Mouse (Mus musculus) thymus, postnatal 25 days (tissue): ENCODE results near the gene Abca7.

Source experiments
- DNase-seq: peaks from one replicate; pipeline ENCODE4 v3.0.0; 2022

The Abca7 gene

DNA sequence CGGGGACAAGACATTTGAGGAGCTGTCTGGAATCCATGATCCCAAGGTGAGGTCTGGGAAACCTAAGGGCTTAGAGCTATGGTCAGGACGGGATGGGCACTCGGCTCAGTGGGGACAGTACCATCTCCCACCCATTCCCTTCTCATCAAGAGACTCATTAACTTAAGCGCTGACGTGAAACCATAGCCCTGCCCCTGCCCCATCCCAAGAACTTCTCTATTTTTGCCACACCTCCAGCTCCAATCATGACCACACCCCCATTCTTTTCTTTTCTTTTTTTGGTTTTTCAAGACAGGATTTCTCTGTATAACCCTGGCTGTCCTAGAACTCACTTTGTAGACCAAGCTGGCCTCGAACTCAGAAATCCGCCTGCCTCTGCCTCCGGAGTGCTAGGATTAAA is 21.6 kb upstream of the Abca7 start:
- DNase-seq: no peak

DNA sequence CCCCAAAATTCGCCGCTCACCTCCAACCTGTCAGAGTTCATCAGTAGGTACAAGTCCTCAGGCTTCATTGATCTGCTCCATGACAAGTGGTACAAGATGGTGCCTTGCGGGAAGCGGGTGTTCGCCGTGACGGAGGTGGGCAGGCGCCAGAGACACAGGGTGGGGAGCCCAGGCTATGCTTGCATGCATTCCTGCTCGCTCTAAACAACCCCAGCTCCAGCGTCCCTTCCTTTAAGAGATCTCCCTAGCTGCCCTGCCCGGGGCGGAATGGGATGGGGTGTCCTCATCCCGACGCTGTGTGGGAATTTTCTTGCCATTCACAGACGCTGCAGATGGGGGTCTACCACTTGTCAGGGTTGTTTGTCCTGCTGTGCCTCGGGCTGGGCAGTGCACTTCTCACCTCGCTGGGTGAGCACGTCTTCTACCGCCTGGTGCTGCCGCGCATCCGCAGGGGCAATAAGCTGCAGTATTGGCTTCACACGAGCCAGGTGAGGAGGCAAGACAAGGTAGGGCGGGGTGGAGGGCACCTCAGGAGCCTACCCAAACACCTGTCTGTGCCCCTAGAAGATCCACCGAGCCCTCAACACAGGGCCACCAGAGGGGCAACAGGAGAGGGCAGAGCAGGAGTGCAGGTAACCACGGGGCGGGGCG is 20.1 kb upstream of the Abca7 start:
- DNase-seq: no peak

DNA sequence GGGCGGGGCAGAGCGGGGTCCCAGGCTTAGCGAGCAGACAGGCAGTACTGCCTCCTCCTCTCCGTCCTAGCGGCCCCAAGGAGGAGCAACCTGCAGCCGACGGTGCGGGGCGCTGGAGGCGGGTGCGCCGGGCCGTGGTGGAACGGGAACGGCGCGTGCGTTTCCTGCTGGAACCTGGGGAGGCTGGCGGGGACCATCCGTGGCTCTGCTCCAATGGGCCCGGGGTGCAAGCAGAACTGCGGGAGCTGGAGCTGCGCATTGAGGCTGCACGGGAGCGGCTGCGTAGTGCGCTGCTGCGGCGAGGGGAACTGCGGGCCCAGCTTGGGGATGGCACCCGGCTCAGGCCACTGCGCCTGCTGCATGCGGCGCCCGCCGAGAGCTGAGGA is 19.6 kb upstream of the Abca7 start:
- no peak for DNase-seq

DNA sequence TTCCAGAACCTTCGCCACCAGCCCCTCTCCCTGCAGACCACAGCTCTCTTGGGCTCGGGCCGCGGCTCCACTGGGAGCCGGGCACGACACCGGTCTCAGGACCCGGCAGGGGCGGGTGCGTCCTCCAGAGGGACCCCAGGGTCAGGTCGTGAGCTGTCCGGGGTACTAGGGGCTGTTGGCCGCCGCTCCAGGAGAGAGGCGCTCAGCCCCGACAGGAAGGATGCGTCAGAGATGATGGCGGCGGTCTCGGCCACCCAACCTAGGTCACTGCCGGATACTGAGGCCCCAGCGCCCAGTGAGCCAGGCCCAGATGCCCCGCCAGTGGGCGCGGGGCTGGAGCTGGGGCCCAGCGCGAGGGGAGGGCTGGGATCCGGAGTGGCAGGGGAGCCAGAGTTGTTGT is 19.0 kb upstream of the Abca7 start:
- DNase-seq: no peak

DNA sequence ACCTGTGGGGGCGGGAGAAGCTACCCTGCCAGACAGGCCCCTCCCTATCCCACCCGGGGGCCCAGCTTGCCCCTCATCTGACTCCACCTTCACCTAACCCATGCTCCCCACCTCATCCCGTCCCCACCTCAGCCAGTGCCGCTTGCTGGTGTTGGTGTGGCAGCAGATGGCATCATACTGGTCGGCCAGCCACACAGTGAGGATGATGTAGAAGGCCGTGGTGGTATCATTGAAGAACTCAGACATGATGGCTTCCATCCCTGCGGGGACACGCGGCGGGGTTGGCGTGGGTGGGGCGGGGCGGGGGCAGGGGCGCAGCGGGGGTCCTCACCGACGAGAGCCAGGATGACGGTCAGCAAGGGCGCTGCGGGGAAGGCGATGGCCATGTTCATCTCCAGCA is 18.2 kb upstream of the Abca7 start:
- no peak for DNase-seq

DNA sequence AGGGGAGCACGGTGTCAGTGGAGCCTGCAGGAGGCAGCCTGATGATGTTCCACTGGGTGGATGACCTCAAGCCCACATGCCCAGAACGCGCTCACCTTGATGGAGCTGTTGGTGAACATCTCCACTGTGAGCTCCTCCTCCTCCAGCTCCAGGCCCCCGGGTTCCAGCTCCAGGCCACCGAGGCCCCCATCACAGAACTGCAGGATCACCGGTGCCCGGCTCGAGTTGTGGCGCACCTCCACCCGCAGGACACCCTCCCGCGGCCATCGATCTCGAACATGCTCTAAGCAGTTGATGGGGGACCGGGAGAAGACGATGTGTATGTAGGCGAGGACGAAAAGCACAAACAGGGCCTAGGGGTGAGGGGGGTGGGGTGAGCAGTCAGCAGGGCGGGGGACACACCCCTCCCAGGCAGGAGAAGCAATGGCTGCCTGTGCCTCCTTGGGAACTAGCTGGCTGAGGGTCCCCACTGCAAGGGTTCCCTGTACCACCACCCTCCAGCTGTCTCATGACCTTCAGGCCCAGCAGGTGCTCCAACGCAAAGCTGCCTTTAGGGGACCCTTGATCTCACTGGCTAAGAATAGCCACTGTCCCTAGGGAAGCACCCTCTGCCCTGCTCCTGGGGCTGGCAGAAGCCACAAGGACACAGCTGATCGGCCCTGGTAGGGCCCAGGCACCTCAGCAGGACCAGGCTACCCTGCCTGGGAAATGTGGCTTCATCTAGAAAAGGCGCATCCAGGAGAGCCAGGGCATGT is 16.7 kb upstream of the Abca7 start:
- DNase-seq: no peak

DNA sequence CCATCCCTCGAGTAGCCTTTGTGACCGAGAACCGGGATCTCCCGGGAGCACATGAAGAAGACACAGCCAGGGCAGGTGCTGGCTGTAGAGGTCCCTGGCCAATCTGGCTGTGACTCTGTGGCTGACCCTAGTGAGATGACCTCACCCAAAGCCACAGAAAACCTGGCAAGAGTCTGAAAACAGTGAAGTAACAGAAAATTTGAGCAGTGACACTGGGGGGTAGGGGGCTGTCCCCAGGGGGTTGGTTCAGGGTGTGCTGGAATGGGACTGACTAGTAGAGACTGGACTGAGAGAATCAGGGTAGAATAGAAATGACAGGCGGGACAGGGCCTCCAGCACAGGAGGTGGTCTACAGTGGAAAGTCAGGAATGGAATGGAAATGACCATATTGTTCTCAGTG is 13.1 kb upstream of the Abca7 start:
- no peak for DNase-seq

DNA sequence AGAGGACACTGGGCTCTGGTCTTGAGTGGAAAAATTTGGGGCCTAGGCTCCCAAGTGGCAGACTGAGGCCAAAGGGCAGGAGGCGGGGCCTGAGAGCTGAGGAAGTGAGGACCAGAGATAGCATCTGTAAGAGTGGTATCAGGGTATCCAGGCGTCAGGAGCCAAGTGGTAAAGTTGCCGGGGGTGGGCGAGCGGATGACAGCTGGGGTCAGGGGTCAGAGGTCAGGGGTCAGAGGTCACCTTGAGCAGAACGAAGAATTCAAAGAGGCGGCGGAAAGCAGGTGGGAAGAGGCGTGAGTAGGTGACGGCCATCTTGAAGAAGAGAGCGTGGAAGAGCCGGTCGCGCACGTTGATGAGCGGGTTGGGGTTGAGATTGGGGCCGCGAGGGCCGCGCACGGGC is 12.6 kb upstream of the Abca7 start:
- DNase-seq: peak; percentile 67

DNA sequence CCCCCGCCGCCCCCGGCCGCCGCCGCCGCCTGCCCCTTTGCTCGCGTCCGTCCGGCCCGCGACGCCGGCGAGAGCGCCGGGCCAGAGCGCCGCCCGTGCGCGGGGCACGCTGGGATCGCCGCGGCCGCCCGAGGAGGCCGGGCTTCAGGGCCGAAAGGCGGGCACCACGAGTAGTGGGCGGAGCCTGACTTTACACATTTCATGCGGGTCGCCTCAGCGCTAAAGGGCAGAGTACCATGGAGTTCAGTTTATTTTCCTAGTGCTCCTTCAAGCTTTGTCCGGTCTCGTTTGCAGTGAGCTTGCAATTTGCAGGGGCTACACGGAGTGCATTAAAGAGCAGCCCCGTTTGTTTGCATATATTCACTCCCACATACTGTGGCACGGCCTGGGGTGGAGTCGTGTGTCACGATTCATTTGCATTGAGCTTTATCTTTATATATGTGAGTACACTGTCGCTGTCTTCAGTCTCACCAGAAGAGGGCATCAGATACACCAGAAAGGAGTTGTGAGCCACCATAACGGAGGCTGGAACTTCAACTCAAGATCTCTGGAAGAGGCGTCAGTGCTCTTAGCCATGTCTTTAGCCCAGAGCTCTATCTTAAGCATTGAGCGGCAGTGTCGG is 12.0 kb upstream of the Abca7 start, which contains the start of gene Tmem259:
TSS of gene Tmem259 (minus strand) at position 136 of the 622 bp plus-strand sequence.
- DNase-seq: peak; percentile 89

DNA sequence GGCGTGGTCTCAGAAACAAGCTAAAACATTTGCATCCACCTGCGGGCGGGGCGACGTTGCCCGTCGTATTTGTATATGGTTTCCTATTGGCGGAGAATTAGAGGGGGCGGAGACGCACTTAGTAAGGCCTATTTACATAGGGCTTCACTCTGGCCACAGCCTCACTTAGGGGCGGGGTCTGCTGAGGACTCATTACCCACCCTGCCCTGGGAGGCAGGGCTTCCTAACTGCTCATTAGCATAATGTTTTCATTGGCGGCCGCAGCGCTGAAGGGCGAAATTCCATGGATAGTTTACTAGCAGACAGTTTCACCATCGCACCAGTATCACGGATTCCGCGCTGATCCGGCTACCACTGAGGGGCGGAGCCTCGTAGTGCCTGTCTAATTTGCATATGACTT is 11.4 kb upstream of the Abca7 start:
- peak; percentile 95 for DNase-seq

DNA sequence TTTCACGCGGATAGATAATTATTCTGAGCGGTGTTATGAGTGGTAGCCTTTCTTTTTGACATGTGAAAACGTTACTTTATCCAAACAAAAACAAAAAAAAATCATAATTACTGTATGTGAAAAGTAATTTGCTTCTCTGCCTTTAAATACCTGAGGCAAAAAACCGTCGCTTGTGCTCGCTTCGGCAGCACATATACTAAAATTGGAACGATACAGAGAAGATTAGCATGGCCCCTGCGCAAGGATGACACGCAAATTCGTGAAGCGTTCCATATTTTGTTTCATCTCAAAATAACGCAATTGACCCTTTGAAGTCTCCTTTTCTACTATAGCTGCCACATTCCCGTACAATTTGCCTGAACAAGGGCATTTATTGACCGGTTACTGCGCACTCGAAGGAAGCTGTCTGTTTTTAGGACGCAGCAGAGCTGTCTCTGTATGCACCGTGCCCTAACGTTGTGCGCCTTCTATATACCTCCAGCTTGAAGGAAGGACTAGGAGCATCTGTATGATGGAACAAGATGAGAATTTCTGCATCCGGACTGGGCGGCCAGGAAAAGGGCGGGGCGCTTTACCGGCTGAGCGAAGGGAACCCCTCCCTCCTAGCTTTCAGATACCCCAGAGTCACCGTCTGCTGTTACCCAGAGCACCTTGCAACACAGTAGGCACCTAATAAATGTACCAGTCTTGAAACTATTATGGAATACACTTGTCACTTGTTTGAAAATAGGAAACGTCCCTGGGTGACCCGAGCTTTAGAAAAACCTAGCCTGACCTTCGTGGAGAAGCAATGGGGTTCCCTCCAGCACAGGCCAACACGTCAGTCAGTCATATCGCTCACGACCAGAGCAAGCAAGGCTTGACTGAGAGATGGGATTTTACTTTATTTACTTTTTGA is 10.7 kb upstream of the Abca7 start:
- peak; percentile 83 for DNase-seq

DNA sequence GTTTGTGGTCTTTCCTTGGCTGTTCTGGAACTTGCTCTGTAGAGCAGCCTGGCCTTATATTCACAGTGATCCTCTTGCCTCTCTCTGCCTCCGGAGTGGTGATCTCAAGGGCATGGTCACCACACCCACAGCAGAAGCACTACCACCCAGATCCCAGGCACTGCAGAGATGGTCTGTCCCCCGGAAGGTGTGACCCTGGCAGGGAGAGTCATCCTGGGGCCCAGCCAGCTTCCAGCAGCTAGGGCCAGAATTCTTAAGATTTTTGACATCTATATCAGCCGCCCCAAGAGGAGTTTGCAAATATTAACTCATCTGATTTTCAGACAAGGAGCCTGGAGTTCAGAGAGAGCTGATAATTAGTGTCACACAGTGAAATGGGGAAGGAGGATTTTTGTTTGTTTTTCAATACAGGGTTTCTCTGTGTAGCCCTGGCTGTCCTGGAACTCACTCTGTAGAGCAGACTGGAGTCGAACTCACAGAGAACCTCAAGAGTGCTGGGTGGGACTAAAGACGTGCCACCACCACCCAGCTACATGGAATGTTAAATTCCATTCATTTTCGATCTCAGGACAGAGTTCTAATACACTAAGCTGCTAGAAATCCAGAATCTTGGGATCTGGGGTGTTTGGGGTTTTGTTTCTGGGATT is 9.9 kb upstream of the Abca7 start:
- no peak for DNase-seq

DNA sequence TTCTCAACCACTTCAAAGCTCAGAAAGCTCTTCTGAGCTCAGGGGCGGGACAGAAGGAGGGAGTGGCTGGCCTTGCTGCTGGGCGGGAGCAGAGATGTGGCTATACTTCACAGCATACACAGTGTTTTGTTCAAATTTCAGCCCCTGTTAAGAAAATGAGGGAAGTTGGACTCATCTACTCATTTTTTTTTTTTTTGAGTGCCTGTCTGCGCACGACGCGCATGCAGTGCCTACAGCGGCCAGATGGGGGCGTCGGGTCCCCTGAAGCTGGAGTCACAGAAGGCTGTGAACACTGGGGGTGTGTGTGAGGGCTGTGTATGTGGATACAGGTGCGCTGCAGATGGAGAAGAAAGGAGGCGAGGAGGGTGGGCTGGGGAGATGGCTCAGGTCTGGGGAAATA is 9.3 kb upstream of the Abca7 start:
- DNase-seq: peak; percentile 93

DNA sequence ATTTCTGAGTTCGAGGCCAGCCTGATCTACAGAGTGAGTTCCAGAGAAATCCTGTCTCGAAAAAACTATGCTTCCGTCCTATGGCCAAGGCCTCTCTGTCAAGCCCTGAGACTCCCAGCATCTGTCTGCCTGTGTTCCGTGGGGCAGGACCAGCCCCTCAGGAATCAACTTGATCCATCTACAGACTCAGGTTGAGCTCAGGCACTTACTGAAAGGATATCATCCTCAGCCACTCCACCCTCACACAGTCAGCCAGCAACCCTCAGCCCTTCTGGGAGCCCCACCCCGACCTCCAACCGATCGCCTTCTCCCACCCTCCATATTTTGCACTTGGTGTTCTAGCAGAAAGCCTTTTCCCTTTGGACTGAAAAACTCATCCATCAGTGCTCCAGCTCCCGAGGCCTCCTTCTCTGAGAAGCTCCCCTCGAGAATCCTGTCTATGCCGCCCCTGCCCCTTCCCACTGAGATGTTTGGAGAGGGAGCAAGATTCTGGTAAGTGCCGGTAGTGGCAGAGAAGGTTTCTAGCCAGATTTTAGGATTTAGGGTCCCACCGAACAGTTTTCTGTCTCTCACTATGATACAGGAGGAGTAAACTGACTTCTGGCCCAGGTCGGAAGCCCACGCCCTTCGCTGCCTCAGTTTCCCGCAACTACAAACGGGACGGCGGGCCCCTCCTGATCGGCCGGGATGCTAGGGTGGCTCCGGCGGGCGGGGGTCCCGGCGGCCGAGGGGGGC is 8.4 kb upstream of the Abca7 start:
- DNase-seq: no peak

DNA sequence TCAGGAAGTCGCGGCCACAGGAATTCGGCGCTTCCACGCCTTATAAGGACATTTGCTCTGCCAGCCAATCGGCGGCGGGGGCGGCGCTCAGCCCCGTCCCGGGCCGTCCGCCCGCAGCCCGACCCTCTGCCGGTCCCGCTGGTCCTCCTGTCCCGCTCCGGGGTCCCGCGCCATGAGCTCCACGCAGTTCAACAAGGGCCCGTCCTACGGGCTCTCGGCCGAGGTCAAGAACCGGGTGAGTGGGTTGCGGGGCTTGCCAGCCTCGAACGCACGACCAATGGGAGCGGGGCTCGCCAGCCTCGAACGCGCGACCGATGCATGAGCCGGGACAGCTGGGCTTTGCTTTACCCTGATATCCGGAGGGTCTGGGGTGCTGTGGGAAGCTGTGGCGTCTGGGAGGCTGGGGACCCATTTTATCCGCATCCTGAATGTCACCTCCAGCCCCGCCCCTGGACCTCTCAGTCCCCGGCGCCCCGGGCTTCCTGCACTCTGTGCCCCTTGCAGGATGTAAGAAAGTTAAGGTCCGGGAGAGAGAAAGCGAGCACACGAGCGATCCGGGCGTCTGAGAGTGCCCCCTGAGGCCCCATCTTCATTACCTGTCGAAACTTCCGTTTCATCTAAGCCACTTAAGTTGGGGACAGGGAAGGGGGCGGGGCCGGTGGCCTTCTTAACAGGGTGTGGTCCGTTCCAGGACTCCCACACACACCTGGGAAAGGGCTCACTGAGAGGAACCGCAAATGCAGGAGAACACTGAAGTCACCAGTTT is 7.6 kb upstream of the Abca7 start, which contains the start of gene Cnn2:
TSS of gene Cnn2 (plus strand) at position 79 of the 766 bp plus-strand sequence.
- peak; percentile 75 for DNase-seq

DNA sequence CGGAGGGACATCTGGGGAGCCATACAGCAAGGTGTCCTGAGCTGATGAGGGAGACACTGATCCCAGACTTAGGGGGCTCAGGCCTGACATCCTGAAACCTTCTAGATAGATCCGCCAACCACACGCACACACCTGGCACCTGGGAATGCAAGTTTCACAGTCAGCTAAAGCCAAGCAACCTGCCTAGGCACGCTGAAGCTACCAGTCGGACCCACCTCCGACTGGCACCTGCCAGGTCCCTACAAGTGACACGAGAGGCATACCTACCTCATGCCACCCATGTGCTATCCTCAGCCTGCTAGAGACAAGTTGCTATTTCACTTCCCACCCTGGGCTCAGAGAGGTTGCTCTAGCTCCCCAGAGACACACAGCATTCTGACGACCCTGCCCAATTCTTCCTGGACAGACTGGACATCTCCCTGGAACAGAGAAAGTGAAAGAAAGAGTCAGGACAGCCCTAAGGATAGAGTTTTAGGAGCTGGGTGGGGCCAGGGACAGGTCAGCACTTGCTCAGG is 7.0 kb upstream of the Abca7 start:
- no peak for DNase-seq

DNA sequence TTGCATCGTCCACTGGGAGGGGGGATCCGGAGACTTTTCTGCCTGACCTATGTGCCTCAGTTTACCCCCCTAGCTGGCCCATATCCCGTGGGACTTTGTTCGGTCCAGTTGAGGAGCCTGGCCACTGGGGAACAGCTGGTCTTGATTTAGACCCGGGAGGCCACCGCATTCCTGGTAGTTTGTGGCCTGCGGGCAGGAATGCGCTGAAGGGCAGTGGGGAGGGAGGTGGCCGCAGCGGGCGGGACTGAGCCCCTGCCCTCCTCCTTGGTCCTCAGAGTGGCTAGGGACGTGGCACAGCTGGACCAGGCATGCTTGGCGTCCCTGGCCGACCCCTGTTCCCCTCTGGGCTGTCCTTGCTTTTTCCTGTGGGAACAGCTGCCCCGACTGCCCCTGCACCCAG is 6.4 kb upstream of the Abca7 start:
- no peak for DNase-seq

DNA sequence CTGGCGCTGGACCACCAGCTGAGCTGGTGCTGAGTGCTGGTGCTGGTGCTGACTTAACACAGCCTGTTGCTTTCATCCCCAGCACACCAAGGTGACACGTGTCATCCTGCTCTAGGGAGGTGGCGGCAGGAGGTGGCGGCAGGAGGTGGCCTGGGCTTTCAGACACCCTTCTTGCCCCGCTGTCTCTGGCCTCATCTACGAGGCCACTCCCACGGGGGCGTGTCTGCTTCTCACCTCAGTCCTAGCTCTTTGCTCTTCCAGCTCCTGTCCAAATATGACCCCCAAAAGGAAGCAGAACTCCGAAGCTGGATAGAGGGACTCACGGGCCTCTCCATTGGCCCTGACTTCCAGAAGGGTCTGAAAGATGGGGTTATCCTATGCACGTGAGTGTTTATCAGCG is 5.2 kb upstream of the Abca7 start:
- no peak for DNase-seq

DNA sequence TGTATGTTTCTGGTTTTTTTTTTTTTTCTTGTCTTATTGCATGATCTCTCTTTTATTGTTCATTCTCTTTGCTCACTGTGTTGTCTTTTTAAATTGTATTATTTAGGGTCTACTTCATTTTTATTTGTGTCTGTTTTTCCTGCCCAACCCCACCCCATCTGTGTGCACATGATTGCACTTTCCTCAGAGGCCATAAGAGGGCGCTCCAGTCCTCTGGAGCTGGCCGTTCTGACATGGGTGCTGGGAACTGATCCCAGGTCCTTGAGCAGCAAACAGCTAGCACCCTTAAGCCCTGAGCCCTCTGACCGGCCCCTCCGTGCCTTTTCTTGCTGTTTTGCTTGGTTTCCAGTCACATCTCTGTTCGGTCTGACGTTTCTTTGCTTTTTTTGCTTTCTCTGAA is 4.7 kb upstream of the Abca7 start:
- DNase-seq: no peak

DNA sequence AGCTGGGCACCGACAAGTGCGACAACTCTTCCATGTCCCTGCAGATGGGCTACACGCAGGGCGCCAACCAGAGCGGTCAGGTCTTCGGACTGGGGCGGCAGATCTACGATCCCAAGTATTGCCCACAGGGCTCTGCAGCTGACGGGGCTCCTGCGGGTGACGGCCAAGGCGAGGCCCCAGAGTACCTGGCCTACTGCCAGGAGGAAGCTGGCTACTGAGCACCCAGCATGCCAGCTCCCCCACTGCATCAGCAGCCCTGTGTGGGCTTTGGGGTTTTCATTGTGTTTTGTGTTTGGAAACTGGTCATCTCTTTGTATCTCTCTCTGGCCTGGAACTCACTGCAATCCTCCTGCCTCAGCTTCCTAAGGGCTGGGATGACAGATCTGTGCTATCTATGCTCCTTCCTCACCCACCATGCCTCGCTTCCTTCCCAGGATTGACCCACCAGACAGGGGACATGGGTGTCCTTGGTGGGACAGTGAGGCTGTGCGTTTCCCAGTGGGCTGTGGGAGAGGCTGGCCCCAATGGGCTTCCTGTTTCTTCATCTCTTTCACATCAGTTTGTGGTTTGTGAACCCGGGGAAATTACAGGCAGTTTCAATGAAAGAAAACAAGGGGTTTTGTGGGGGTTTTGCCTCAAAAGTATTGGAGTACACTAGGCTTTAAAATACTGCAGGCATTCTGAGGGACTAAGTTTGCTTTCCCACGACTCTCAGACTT is 1.7 kb upstream of the Abca7 start:
- DNase-seq: peak; percentile 52
